Mouse (Mus musculus): ENCODE results near the gene Sfxn5.

Sfxn5 gene

GRCm38 (mm10) chr6:85288193-85288857, 44.9 kb downstream of the Sfxn5 start:
- DNase-seq (ENCODE audit: low spot score), result no peak

GRCm38 (mm10) chr6:85286283-85287047, 46.8 kb downstream of the Sfxn5 start:
- no peak for DNase-seq (ENCODE audit: low spot score)

GRCm38 (mm10) chr6:85280871-85281270, 52.4 kb downstream of the Sfxn5 start:
- no peak for DNase-seq (ENCODE audit: low spot score)

GRCm38 (mm10) chr6:85276571-85276970, 56.7 kb downstream of the Sfxn5 start:
- DNase-seq (ENCODE audit: low spot score), result no peak

- DNase-seq (ENCODE audit: low spot score), result no peak
These were observed 60.8 kb downstream of the Sfxn5 start for GRCm38 (mm10) chr6:85272436-85272835.

GRCm38 (mm10) chr6:85266060-85266459, 67.2 kb downstream of the Sfxn5 start:
- DNase-seq (ENCODE audit: low spot score), result no peak

- no peak for DNase-seq (ENCODE audit: low spot score)
These were observed 68.2 kb downstream of the Sfxn5 start for GRCm38 (mm10) chr6:85264982-85265518.

GRCm38 (mm10) chr6:85262865-85263515, 70.2 kb downstream of the Sfxn5 start:
- no peak for DNase-seq (ENCODE audit: low spot score)

GRCm38 (mm10) chr6:85259094-85259630, 74.1 kb downstream of the Sfxn5 start:
- DNase-seq (ENCODE audit: low spot score), result no peak

GRCm38 (mm10) chr6:85255578-85255977, 77.6 kb downstream of the Sfxn5 start:
- DNase-seq (ENCODE audit: low spot score), result no peak

GRCm38 (mm10) chr6:85253994-85254541, 79.2 kb downstream of the Sfxn5 start:
- no peak for DNase-seq (ENCODE audit: low spot score)

- DNase-seq (ENCODE audit: low spot score), result no peak
These were observed 79.9 kb downstream of the Sfxn5 start for GRCm38 (mm10) chr6:85253275-85253674.

GRCm38 (mm10) chr6:85252251-85253058, 80.8 kb downstream of the Sfxn5 start:
- DNase-seq (ENCODE audit: low spot score), result no peak

GRCm38 (mm10) chr6:85250811-85251241, 82.4 kb downstream of the Sfxn5 start:
- DNase-seq (ENCODE audit: low spot score), result no peak

- DNase-seq (ENCODE audit: low spot score), result no peak
These were observed 83.4 kb downstream of the Sfxn5 start for GRCm38 (mm10) chr6:85249821-85250220.

- DNase-seq (ENCODE audit: low spot score), result peak; percentile 32
These were observed 94.2 kb downstream of the Sfxn5 start for GRCm38 (mm10) chr6:85239044-85239489.

GRCm38 (mm10) chr6:85237595-85238337, 95.5 kb downstream of the Sfxn5 start:
- no peak for DNase-seq (ENCODE audit: low spot score)

GRCm38 (mm10) chr6:85237001-85237400, 96.2 kb downstream of the Sfxn5 start:
- DNase-seq (ENCODE audit: low spot score), result no peak

GRCm38 (mm10) chr6:85234796-85235195, 98.4 kb downstream of the Sfxn5 start:
- DNase-seq (ENCODE audit: low spot score), result no peak

GRCm38 (mm10) chr6:85232836-85233623, 100.2 kb downstream of the Sfxn5 start:
- DNase-seq (ENCODE audit: low spot score), result no peak

Data from urinary bladder, postnatal 10 days (tissue).